Mouse (Mus musculus) kidney, postnatal 0 days (tissue): ENCODE data around the gene Lyrm4. TPM values are rescaled to one million over a fixed set of nuclear protein-coding genes. Genes with fewer than 3 reads are reported as not detected.

Experiments used
- ATAC-seq: fragments of 200-750 bp; cut with Nextera tagmentation; replicated peaks from 2 replicates; pipeline ENCODE4 v1.8.0; 2017; ENCODE audit warnings: low read depth, moderate number of reproducible peaks, moderate TSS enrichment, moderate library complexity; ENCODE audit not compliant: low FRiP score
- DNase-seq: peaks from one replicate; pipeline ENCODE4 v3.0.0-alpha.2; 2016; ENCODE audit warnings: low spot score
- H3K27ac ChIP-seq: fragments of 300-500 bp; sonication (generic); 2 replicates; pipeline ENCODE4 v1.5.1; 2014; ENCODE audit warnings: mild to moderate bottlenecking
- H3K27me3 ChIP-seq: fragments of 300-500 bp; sonication (generic); 2 replicates; pipeline ENCODE4 v1.6.1; 2014; ENCODE audit warnings: low read length, mixed read lengths; ENCODE audit not compliant: insufficient read depth
- H3K36me3 ChIP-seq: fragments of 300-500 bp; sonication (generic); 2 replicates; pipeline ENCODE4 v1.6.1; 2014; ENCODE audit warnings: low read length, mixed read lengths; ENCODE audit not compliant: insufficient read depth
- H3K4me1 ChIP-seq: fragments of 300-500 bp; sonication (generic); replicated peaks from 2 replicates; pipeline ENCODE4 v1.6.1; 2014; ENCODE audit warnings: antibody characterized with exemption, low read length, mixed read lengths; ENCODE audit not compliant: insufficient read depth
- H3K4me2 ChIP-seq: fragments of 300-500 bp; sonication (generic); 2 replicates; pipeline ENCODE4 v1.6.1; 2014; ENCODE audit warnings: mild to moderate bottlenecking, low read length, moderate library complexity, mixed read lengths
- H3K4me3 ChIP-seq: fragments of 300-500 bp; sonication (generic); replicated peaks from 2 replicates; pipeline ENCODE4 v1.5.1; 2014; ENCODE audit warnings: low read depth, low read length
- H3K9ac ChIP-seq: fragments of 300-500 bp; sonication (generic); 2 replicates; pipeline ENCODE4 v1.6.1; 2014; ENCODE audit warnings: low read depth, low read length
- H3K9me3 ChIP-seq: fragments of 300-500 bp; sonication (generic); replicated peaks from 2 replicates; pipeline ENCODE4 v1.6.1; 2016; ENCODE audit warnings: low read length, inconsistent platforms, mixed read lengths
- CTCF ChIP-seq: IDR thresholded peaks from 2 replicates; pipeline ENCODE4 v1.5.1; 2016; ENCODE audit warnings: antibody characterized with exemption, low read depth, mild to moderate bottlenecking, moderate library complexity
- WGBS: fragments of 180-500 bp; shearing (Covaris S2); extraction: QIAGEN DNeasy Blood & Tissue Kit; methylation state at CpG from one replicate; pipeline ENCODE4 v1.1.7; 2014; 5-methylcytosine and 5-hydroxymethylcytosine counted together
- polyA plus RNA-seq: library from polyadenylated mRNA; unstranded; fragments of >200 nt; fragmentation: Nextera tagmentation; extraction: Ambion mirVana; gene quantifications from 2 replicates; pipeline ENCODE4 v1.2.1, GENCODE M21; 2015

Gene Lyrm4
- polyA plus RNA-seq, 1 experiment from 2014 or later = 36.0 TPM

GRCm38 (mm10) chr13:36056509-36056908 lies 60.8 kb downstream of the Lyrm4 start:
- Histone ChIP-seq H3K9ac (no peak overlapping the region), H3K36me3 (no peaks in the 10 kb centered on the region), H3K4me3 (no peak overlapping the region), H3K27ac (no peak overlapping the region), H3K4me1 (no peaks in the 10 kb centered on the region), H3K4me2 (no peak overlapping the region), H3K9me3 (no peaks in the 10 kb centered on the region), H3K27me3 (no peaks in the 10 kb centered on the region)
- WGBS = 93% methylated on average over 1 of the region's 1 CpGs
- TF ChIP-seq CTCF = no peak
- ATAC-seq (no peak), DNase-seq (no peak)

GRCm38 (mm10) chr13:36035528-36035927 lies 81.8 kb downstream of the Lyrm4 start:
- no peak overlapping the region for H3K4me2 ChIP-seq
- no peak overlapping the region for H3K9ac ChIP-seq
- DNase-seq (no peak), ATAC-seq (no peak)
- WGBS = 84% methylated on average over 4 of the region's 4 CpGs
- no peaks in the 10 kb centered on the region for H3K36me3 ChIP-seq
- H3K4me1 ChIP-seq = no peaks in the 10 kb centered on the region
- H3K27me3 ChIP-seq = no peaks in the 10 kb centered on the region
- no peaks in the 10 kb centered on the region for H3K9me3 ChIP-seq
- no peak overlapping the region for H3K4me3 ChIP-seq
- TF ChIP-seq CTCF = no peak
- no peak overlapping the region for H3K27ac ChIP-seq

GRCm38 (mm10) chr13:36031959-36032358 lies 85.4 kb downstream of the Lyrm4 start:
- Histone ChIP-seq H3K9me3 (no peaks in the 10 kb centered on the region), H3K4me2 (no peak overlapping the region), H3K36me3 (no peaks in the 10 kb centered on the region), H3K4me3 (no peak overlapping the region), H3K27ac (no peak overlapping the region), H3K27me3 (no peaks in the 10 kb centered on the region), H3K4me1 (no peaks in the 10 kb centered on the region), H3K9ac (no peak overlapping the region)
- ATAC-seq (no peak), DNase-seq (no peak)
- WGBS = 62% methylated on average over 9 of the region's 9 CpGs
- TF ChIP-seq CTCF = no peak

- H3K9me3 ChIP-seq = no peaks in the 10 kb centered on the region
- no peak overlapping the region for H3K4me3 ChIP-seq
- no peak overlapping the region for H3K4me2 ChIP-seq
- DNase-seq = peak; percentile 93
- no peaks in the 10 kb centered on the region for H3K36me3 ChIP-seq
- peak; percentile 87 for TF ChIP-seq CTCF
- H3K27me3 ChIP-seq = no peaks in the 10 kb centered on the region
- WGBS = 56% methylated on average over 10 of the region's 10 CpGs
- ATAC-seq = no peak; the same call in 1 of the 2 replicates
- H3K9ac ChIP-seq = no peak overlapping the region
- no peak overlapping the region for H3K27ac ChIP-seq
- no peaks in the 10 kb centered on the region for H3K4me1 ChIP-seq
Measured at GRCm38 (mm10) chr13:36019309-36020274, 97.7 kb downstream of the Lyrm4 start.

- Histone ChIP-seq H3K27ac (no peak overlapping the region), H3K9ac (no peak overlapping the region), H3K27me3 (no peaks in the 10 kb centered on the region), H3K4me1 (no peaks in the 10 kb centered on the region), H3K4me3 (no peak overlapping the region), H3K9me3 (no peaks in the 10 kb centered on the region), H3K4me2 (no peak overlapping the region), H3K36me3 (no peaks in the 10 kb centered on the region)
- ATAC-seq (no peak), DNase-seq (no peak)
- 59% methylated on average over 2 of the region's 2 CpGs for WGBS
- TF ChIP-seq CTCF = no peak
Measured at GRCm38 (mm10) chr13:36018017-36018416, 99.3 kb downstream of the Lyrm4 start.

- no peaks in the 10 kb centered on the region for H3K9me3 ChIP-seq
- no peak overlapping the region for H3K4me2 ChIP-seq
- no peak for TF ChIP-seq CTCF
- DNase-seq (no peak), ATAC-seq (no peak)
- no peak overlapping the region for H3K4me3 ChIP-seq
- no peaks in the 10 kb centered on the region for H3K27me3 ChIP-seq
- 56% methylated on average over 3 of the region's 3 CpGs for WGBS
- H3K9ac ChIP-seq = no peak overlapping the region
- no peaks in the 10 kb centered on the region for H3K36me3 ChIP-seq
- no peaks in the 10 kb centered on the region for H3K4me1 ChIP-seq
- no peak overlapping the region for H3K27ac ChIP-seq
Measured at GRCm38 (mm10) chr13:36015636-36016035, 101.7 kb downstream of the Lyrm4 start.
